Mouse (Mus musculus) E14TG2a.4 (cell line): Measurements from ENCODE around the gene Lpp.

Experiments
- CTCF ChIP-seq: conservative IDR thresholded peaks from 2 replicates; pipeline ENCODE4 v1.5.1; 2014; ENCODE audit warnings: low read length
- NANOG ChIP-seq: IDR thresholded peaks from 2 replicates; pipeline ENCODE4 v1.6.1; 2014; ENCODE audit warnings: borderline replicate concordance, low read length, mixed read lengths

- no peak for TF ChIP-seq CTCF
- no peak for TF ChIP-seq NANOG
Observed at GRCm38 (mm10) chr16:24423196-24423595, 29.9 kb downstream of the Lpp start.
